Mouse (Mus musculus): ENCODE measurements at regions not wholly inside any gene's neighbourhood (a gene's known extent, or its start where the extent isn't known, plus 50 kb on each side); places are given as distances from the start of the nearest gene placed in this dataset.

GRCm38 (mm10) chr13:81852309-81852978 lies 69.6 kb downstream of the Cetn3 start:
- TF ChIP-seq CTCF (IDR thresholded peaks at IDR 0.05; ENCODE audit: extremely low read depth, insufficient read depth, low read length) (no peak), POLR2A (IDR thresholded peaks at IDR 0.05; ENCODE audit: extremely low read depth, insufficient read depth, low read length) (no peak)
- no peak overlapping the region for H3K4me3 ChIP-seq (ENCODE audit: insufficient read depth, low read length)
- no peak overlapping the region for H3K27ac ChIP-seq (ENCODE audit: insufficient read depth, low read length)
- peaks cover 2% of the 10 kb centered on the region; the same call in 1 of the 2 replicates for H3K4me1 ChIP-seq (ENCODE audit: control insufficient read depth, insufficient read depth, low read length)

GRCm38 (mm10) chr13:81856072-81856471 lies 73.2 kb downstream of the Cetn3 start:
- Histone ChIP-seq H3K27ac (ENCODE audit: insufficient read depth, low read length) (no peak overlapping the region), H3K4me1 (ENCODE audit: control insufficient read depth, insufficient read depth, low read length) (peaks cover 2% of the 10 kb centered on the region; the same call in 1 of the 2 replicates), H3K4me3 (ENCODE audit: insufficient read depth, low read length) (no peak overlapping the region)
- TF ChIP-seq POLR2A (IDR thresholded peaks at IDR 0.05; ENCODE audit: extremely low read depth, insufficient read depth, low read length) (no peak), CTCF (IDR thresholded peaks at IDR 0.05; ENCODE audit: extremely low read depth, insufficient read depth, low read length) (no peak)

- H3K27ac ChIP-seq (ENCODE audit: insufficient read depth, low read length) = no peak overlapping the region
- TF ChIP-seq POLR2A (IDR thresholded peaks at IDR 0.05; ENCODE audit: extremely low read depth, insufficient read depth, low read length) = no peak
- no peak for TF ChIP-seq CTCF (IDR thresholded peaks at IDR 0.05; ENCODE audit: extremely low read depth, insufficient read depth, low read length)
- H3K4me3 ChIP-seq (ENCODE audit: insufficient read depth, low read length) = no peak overlapping the region
- peaks cover 2% of the 10 kb centered on the region; the same call in 1 of the 2 replicates for H3K4me1 ChIP-seq (ENCODE audit: control insufficient read depth, insufficient read depth, low read length)
These were observed 77.8 kb downstream of the Cetn3 start for GRCm38 (mm10) chr13:81860683-81861082.

- TF ChIP-seq CTCF (IDR thresholded peaks at IDR 0.05; ENCODE audit: extremely low read depth, insufficient read depth, low read length) (no peak), POLR2A (IDR thresholded peaks at IDR 0.05; ENCODE audit: extremely low read depth, insufficient read depth, low read length) (no peak)
These were observed 79.2 kb downstream of the Cetn3 start for GRCm38 (mm10) chr13:81861886-81862600.

GRCm38 (mm10) chr13:81871226-81871625 lies 88.3 kb downstream of the Cetn3 start:
- TF ChIP-seq CTCF (IDR thresholded peaks at IDR 0.05; ENCODE audit: extremely low read depth, insufficient read depth, low read length) (no peak), POLR2A (IDR thresholded peaks at IDR 0.05; ENCODE audit: extremely low read depth, insufficient read depth, low read length) (no peak)
- Histone ChIP-seq H3K4me3 (ENCODE audit: insufficient read depth, low read length) (no peak overlapping the region), H3K27ac (ENCODE audit: insufficient read depth, low read length) (no peak overlapping the region), H3K4me1 (ENCODE audit: control insufficient read depth, insufficient read depth, low read length) (no peaks in the 10 kb centered on the region)

More at GRCm38 (mm10) chr13:81861886-81862600, 79.2 kb downstream of the Cetn3 start:
- H3K4me1 ChIP-seq (ENCODE audit: control insufficient read depth, insufficient read depth, low read length) = no peaks in the 10 kb centered on the region; the same call in 1 of the 2 replicates
- H3K4me3 ChIP-seq (ENCODE audit: insufficient read depth, low read length) = no peak overlapping the region
- 0 out of 2 replicates have a peak overlapping the region, but pooled peaks have one; percentile 37 for H3K27ac ChIP-seq (ENCODE audit: insufficient read depth, low read length)

- Histone ChIP-seq H3K4me1 (ENCODE audit: control insufficient read depth, insufficient read depth, low read length) (no peaks in the 10 kb centered on the region), H3K4me3 (ENCODE audit: insufficient read depth, low read length) (no peak overlapping the region), H3K27ac (ENCODE audit: insufficient read depth, low read length) (no peak overlapping the region)
- no peak for TF ChIP-seq POLR2A (IDR thresholded peaks at IDR 0.05; ENCODE audit: extremely low read depth, insufficient read depth, low read length)
- TF ChIP-seq CTCF (IDR thresholded peaks at IDR 0.05; ENCODE audit: extremely low read depth, insufficient read depth, low read length) = no peak
These were observed 103.0 kb downstream of the Cetn3 start for GRCm38 (mm10) chr13:81885879-81886278.

- Histone ChIP-seq H3K4me3 (ENCODE audit: insufficient read depth, low read length) (no peak overlapping the region), H3K4me1 (ENCODE audit: control insufficient read depth, insufficient read depth, low read length) (no peaks in the 10 kb centered on the region), H3K27ac (ENCODE audit: insufficient read depth, low read length) (no peak overlapping the region)
- TF ChIP-seq POLR2A (IDR thresholded peaks at IDR 0.05; ENCODE audit: extremely low read depth, insufficient read depth, low read length) = no peak
- no peak for TF ChIP-seq CTCF (IDR thresholded peaks at IDR 0.05; ENCODE audit: extremely low read depth, insufficient read depth, low read length)
These were observed 147.4 kb downstream of the Cetn3 start for GRCm38 (mm10) chr13:81930266-81930665.

GRCm38 (mm10) chr13:81931199-81931598 lies 148.3 kb downstream of the Cetn3 start:
- TF ChIP-seq POLR2A (IDR thresholded peaks at IDR 0.05; ENCODE audit: extremely low read depth, insufficient read depth, low read length) (no peak), CTCF (IDR thresholded peaks at IDR 0.05; ENCODE audit: extremely low read depth, insufficient read depth, low read length) (no peak)
- H3K27ac ChIP-seq (ENCODE audit: insufficient read depth, low read length) = no peak overlapping the region
- no peak overlapping the region for H3K4me3 ChIP-seq (ENCODE audit: insufficient read depth, low read length)
- no peaks in the 10 kb centered on the region for H3K4me1 ChIP-seq (ENCODE audit: control insufficient read depth, insufficient read depth, low read length)

GRCm38 (mm10) chr13:81937061-81937460 lies 154.2 kb downstream of the Cetn3 start:
- TF ChIP-seq CTCF (IDR thresholded peaks at IDR 0.05; ENCODE audit: extremely low read depth, insufficient read depth, low read length) (no peak), POLR2A (IDR thresholded peaks at IDR 0.05; ENCODE audit: extremely low read depth, insufficient read depth, low read length) (no peak)
- Histone ChIP-seq H3K27ac (ENCODE audit: insufficient read depth, low read length) (no peak overlapping the region), H3K4me3 (ENCODE audit: insufficient read depth, low read length) (no peak overlapping the region)

More at GRCm38 (mm10) chr13:81937061-81937460, 154.2 kb downstream of the Cetn3 start:
- no peaks in the 10 kb centered on the region for H3K4me1 ChIP-seq (ENCODE audit: control insufficient read depth, insufficient read depth, low read length)

Data from cortical plate, adult 2 months (tissue).